Mouse (Mus musculus): ENCODE results near the gene Cdh23.

GRCm38 (mm10) chr10:60418137-60418536, 278.2 kb downstream of the Cdh23 start:
- TF ChIP-seq CTCF (IDR thresholded peaks at IDR 0.05) (peak; percentile 93), EP300 (IDR thresholded peaks at IDR 0.05; ENCODE audit: insufficient read depth, low read depth, low read length) (0 out of 2 replicates have a peak, but pooled peaks have one; percentile 24)

All from heart, adult 2 months (tissue).